Mouse (Mus musculus) regulatory T cell (primary cell): Measurements from ENCODE around the gene Pitpnb.

ENCODE experiments used
- in situ Hi-C: fragments of 300-600 bp; cut with MboI, MseI; formaldehyde crosslinking; loops from one replicate; pipeline ENCODE4 v1.15.1; 2025; ENCODE audit warnings: high pct_unique_total_duplicates

The Pitpnb gene

DNA sequence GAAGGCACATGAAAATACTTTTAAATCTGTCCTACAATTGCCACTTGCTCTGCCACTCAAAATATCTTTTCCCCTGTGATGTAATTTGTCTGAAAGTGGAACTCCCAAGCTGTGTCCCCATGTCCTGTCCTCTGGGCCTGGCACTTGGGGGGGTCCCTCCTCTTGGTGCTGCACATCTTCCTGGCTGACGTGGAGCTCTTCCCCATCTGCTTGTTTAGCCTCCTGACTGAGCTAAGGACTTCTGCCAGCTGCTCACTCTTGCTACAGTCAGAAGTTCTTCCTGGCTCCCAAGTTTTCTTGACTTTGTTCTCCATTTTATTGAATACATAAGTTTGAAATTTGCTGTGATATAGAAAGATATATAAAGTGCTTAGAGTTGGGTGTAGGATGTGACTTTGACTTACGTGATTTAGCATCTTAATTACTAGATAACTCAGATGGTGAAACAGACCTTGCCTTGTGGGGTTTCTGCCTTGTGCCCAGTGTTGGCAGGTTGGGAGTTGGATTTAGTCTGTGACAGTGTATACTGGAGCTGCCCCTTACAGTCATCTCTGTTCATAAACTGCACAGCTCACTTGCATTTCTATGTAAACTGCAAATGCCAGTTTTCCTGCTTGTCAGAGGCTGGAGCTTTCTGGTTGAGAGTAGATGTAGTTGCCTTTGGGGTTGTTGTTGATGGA lies 14.3 kb downstream of the Pitpnb start:
- in situ Hi-C loops = no loop called here

DNA sequence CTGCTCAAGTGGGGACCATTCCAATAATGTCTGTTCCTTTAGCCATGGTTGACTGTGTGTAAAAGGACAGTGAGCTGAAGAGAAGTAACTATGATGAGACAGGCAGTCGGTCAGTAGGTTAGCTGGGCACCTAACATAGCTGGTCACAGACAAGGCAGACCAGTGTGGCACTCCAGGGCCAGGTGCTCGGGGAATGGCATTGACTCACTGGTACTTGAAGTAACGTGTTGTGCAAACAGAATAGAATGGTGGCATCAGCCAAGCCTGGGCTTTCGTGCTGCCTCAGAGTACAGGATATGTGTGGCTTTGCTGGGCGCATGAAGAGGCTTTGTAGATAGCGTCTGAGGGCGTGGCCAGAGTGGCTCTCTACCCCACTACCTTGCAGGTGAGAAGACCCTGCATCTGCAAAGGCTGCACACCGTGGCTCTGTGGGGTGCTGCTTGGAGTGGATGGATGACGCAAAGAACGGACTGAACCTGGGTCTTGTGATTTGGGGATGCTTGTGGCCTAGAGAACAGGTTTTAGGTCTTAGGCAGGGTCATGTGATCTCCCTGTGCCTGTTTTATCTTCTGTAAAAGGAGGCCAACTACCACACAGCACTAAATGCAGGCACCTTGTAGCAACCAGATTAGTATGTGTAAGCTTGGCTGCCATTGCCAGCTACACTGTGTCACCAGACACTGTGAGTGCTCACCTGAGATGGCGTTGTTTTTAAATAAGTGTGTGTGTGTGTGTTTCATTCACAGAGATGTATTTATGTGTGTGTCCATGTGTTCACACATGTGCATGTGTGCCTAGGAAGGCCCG lies 26.5 kb downstream of the Pitpnb start:
- in situ Hi-C loops = no loop called here

DNA sequence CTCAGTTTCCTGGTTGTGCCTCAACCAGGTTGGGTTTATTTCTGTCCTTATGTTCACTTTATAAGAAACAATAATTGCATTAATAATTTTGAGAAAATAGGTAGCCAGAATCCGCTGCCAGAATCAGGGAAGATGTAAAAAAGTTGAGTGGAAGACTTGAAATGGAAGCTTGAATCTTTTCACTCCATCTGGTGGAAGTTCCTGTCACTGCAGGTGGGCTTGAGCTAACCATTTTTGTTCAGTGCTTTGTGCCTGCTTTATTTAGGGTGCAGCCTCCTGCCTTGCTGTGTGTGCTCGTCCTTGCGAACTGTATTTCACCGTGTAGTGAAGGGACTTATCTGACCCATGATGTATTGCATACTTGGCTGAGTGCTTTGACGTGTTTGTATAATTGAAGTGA lies 30.0 kb downstream of the Pitpnb start:
- in situ Hi-C loops = no loop called here

DNA sequence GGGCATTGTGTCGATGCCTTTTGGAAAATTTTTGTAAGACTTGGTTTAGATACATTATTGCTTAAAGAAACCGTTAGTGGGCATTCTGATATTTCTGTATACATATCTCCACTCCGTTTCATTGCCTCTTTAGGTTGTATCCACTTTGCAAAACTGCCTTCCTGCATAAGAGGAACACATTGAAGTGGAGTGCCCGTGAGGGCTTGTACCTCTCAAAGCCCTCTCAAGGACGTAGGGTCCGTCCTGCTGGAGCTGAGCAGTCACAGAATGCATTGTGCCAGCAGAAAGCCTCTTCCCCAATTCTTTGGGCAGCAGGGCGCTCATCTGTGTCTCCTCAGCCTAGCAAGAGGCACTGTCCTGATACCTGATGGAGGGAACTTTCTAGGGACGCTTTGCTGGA lies 30.5 kb downstream of the Pitpnb start:
- in situ Hi-C loops = no loop called here

DNA sequence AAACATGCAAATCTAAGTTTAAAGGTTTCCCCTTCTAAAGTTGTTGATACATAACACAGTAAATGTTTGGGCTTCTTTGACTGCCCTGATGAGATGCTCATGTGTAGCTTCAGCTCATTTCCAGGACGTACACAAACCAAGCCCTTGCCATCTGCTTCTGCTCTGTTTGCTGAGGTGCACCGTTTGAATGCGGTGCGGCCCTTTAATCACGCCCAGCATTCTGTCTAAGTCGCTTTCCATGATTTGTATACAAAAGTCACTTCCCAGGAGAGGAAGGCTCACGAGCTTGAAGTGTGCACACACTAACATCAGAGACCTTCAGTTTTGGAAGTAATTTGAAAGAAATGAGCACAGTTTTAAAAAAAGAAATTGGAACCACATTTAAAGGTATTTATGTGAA lies 31.3 kb downstream of the Pitpnb start:
- in situ Hi-C loops = no loop called here

DNA sequence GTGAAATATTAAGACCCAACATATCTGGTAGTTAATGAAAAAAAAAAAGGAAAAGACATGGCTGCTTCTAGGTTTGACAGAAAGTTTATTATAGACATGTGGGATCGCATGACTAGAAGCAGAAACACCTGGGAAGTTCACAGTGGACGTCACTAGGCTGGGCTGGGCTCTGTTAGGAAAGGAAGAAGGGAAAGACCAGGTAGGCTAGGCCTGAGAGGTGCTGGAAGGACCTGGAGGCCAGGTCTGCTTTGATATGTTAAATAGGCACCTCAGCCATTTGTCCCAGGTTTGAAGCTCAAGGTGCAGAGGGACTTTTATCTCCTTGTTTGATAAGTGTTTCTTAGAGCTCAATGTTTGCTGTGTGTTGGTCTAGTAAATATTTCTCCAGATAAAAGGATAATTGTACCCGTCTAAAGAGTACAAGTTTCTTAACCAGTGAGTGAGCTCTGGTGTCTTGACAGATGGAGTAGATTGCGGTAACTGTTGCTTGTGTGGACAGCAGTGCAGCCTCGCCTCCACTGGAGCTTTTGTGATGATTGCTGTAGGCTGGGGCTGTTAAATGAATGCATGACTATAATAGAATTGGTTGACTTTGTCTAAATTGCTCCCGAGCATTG lies 33.0 kb downstream of the Pitpnb start:
- in situ Hi-C loops = no loop called here

DNA sequence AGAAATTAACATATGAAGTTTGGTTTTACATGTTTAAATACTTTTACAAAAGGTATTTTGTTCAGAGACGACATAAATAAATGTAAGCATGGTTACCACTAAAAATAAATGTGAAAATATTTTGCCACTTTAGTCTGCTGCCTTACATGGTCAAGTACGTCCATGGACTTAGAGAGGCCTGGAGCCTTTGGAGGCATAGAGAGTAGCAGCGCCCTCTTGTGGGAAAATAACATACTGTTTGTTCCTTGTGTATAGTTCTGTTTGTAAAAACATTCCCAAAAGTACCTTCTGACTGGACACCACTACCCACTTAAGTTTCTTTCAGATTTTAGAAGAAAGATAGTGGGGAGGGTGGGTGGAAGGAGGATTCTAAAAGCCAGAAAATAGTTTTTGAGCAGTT lies 34.0 kb downstream of the Pitpnb start:
- in situ Hi-C loops = no loop called here

DNA sequence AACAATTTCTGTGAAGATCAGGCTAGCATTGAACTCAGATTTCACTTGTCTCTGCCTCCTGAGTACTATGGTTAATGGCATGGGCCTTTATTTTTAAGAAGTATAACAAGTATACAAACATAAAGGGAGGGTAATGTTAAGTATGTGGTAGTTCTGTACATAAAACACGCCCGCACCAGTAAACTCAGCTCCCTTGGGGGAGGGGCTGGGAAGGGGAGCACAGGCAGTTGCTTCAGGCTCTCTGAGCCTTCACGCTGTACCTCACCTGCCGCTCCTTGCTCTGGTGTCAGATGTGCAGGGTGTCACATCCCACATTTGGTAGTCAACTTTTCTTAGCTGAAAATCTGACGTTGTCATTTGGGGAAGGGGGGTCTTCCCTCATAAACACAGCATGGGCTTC lies 35.6 kb downstream of the Pitpnb start:
- in situ Hi-C loops = no loop called here

DNA sequence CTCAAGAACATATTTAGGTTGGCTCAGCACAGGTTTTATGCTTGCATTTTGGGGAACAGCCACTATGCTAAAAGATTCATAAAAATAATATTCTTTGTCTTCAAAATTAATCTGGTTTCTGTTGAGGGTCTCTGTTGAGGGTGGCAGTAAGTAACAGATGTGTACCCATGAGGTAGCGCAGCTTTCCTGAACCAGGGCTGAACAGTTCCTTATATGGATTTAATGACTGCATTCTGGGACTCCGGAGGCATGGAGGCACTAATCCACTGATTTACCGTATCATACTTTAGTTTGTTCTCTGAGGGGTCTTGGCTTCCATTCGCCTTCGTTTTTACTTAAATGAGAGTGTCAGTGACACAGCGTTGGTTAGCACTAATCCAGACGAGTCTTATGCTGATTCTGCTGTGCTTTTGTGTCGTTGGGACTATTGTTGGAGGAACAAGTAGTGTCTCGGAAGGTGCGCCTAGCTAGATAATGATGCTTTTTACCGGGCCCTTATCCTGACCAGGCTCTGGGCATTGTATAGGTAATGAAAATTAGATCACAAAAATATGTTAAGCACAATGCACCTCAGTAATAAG lies 37.5 kb downstream of the Pitpnb start:
- in situ Hi-C loops = no loop called here

DNA sequence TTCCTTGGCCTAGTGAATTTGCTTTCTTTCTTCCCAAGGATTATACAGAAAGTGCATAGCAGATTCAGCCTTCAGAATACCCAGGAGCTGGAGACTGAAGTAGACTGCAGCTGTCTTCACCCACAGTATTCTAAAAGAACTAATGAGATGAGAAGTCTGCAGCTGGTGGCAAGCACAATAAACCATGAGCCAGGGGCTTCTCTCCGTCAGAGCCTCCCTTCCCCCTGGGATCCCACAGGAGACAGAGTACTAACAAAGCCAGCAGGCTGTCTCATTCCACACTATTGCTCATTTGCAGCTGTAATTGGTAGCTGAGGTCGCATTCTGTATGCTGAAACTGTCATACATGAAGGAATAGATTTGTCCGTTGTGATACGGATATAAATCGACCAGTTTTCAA lies 38.0 kb downstream of the Pitpnb start:
- in situ Hi-C loops = no loop called here

DNA sequence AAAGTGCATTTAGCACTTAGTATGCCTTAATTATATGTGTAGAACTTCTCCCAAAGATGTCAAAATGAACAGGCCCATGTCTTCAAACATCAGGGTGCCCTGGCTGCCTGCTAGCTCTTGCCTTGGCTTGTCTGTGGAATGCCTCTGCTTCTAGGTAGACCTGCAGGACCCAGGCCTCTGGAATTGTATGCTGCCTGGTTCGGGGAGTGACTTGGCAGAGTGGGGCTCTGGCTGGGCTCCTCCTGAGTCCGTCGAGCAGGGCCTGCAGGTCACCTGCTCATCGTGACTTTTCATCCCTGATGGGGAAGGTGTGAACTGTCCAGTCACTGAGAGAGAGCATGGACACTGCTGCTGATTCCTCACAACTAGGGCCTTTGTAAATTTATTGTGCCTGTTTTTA lies 45.1 kb downstream of the Pitpnb start:
- in situ Hi-C loops = no loop called here

DNA sequence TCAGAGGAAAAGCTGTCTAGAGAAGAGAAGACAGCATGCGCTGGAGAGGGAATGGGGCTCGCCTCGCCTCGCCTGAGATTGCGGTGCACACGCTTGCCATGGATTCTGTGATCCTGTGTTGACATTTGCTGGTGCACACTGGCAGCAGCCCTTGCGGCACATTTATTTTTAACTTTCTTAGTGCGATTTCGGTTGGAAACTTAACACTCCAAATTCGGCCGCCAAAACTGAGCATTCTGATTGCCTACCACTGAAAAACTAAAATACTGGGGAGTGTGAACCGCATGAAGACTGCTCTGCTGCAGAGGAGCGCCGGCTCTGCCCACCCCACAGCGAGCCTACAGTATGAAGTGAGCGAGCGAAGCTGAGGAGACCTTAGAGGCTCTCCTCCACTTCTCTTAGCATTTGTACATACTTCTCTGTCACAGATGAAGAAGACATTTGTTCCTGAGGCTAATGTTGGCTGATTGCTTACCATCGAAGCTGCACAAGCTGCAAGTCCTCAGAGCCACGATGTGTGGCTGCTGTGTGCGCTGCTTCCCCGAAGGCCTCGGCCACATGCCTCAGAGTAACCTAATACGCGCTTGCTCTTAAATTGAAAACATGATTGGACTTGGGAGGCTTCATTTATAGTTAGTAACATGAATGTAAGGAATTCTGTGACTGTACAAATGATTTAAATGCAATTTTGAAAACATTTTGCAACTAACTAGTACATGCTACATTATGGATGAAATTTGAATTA lies 45.9 kb downstream of the Pitpnb start:
- in situ Hi-C loops = no loop called here

DNA sequence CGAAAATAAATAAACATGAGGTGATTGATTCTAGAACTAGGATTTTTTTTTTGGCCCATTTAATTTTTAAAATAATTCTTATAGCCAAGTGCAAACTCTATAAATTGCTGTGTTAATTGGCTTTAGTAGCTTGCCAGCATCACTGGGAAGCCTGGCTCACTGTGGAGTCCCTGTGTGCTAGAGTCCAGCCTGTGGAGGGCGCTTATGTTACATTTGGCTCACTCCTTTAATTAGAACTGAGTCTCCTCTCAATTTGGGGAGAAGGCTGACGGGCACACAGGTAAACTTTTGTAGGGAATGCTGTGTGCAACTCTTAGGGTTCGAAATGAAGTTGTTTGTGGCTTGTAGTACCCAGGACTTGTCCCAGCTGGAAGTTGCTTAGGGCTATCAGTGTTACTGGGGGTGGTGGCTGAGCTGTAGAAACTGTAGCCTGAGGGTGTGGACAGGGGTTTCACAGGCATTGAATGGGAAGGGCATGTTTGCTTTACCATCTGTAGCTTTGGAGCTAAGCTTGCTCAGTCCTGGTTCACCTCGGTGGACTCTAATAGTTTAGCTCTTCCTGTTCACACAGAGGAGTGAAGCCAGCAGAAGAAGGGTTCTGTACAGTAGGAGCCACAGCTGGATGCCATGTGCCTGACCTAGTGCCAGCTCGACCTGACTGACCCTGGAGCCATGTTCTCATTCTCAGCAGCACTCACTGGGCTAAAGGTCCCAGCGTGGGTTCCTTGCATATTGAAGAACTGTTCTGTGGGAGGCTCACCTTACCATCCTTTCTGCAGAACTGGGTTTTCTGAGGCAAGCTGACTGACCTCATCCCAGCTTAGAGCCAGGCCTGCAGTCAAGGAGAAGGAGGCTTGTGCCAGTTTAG lies 47.8 kb downstream of the Pitpnb start:
- in situ Hi-C loops = no loop called here

DNA sequence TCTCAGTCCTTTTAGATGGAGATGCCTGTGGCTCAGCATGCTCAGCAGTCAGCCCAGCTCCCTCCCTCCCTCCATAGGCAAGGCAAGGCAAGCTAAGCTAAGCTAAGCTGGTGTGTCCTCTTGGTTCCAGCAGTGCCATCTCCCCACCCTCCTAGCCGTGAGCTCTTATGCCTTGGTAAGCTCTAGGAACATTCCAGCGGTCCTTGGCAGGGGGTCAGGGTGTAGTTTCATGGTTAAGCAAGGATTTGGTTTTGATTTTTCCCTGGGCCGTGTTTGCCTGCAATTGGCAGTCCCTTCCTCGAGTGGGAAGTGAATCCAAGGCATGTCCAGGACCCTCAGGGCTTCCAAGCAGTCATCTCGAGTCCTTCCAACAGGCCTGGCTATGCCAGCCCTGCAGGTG lies 52.8 kb downstream of the Pitpnb start:
- in situ Hi-C loops = no loop called here

DNA sequence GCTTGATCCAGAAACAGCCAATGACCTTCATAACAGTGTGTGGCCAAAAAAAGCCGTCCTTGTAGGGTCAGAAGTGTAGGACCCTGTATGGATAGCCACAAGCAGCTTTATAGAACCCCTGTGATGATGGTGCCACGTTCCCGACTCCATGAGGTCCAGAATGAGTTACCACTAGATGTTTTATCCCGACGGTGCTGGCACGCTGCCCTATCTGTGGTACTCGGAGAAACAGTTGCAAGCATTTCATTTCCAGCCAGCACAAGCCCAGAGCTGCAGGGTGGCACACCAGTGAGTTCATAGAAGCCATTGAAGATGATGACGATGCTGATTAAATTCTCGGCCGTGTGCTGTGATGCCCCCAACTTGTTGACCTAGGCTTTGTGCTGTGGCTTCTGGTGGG lies 60.3 kb downstream of the Pitpnb start:
- in situ Hi-C loops = no loop called here

DNA sequence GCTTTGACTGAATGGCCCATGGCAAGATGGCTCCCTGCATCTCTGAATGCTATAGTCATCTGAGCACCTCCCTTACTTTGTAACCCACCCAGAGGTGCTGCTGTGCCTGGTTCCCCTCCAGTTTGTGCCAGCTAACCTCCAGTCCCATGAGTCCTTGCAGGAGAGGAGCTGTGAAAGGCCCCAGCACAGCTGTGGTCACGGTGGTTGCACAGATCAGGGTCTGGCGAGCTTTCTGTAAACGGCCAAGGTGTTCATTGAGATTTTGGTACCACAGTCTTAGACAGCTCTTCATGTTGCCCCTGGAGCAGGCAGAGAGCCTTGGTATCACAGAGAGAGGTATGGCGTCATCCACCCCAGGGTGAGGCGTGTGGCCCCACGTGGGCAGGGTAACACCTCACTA lies 60.9 kb downstream of the Pitpnb start:
- in situ Hi-C loops = no loop called here

DNA sequence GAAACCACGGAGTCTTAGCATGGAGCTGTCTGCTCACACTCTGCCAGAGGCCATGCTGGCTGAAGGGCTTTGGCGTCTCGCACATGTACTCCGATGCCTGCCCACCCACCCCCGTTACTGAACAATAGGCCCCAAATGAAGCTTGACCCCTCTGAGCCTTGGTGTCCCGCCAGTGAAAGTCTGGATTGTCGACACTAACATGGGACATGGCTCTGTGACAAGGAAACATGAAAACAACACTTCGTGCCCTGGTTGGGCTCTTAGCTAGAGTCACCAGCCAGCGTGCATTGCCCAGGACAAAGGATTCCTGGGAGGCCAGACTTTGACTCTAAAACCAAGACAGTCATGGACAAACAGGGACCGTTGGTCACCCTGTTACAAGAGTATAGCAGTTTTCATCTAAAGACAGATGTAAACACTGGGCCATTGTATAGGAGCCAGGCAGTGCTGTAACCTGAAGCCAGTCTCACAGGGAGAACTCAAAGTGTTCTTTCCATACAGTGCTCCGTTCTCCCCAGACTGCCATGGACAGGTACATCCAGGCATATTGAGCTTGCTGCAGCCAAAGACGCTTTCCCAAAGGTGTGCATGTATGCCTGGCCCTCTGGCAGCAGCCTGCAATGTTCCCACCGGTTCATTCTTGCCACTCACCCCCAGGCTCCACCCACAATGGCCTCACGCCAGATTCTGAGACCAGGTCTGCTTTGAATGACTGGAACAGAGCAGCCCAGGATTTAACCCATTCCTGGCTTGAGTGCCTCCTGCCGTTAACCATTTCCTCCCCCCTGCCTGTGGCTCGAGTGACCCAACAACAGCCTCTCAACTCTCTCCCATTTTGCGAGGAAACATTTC lies 63.0 kb downstream of the Pitpnb start:
- in situ Hi-C loops = no loop called here

DNA sequence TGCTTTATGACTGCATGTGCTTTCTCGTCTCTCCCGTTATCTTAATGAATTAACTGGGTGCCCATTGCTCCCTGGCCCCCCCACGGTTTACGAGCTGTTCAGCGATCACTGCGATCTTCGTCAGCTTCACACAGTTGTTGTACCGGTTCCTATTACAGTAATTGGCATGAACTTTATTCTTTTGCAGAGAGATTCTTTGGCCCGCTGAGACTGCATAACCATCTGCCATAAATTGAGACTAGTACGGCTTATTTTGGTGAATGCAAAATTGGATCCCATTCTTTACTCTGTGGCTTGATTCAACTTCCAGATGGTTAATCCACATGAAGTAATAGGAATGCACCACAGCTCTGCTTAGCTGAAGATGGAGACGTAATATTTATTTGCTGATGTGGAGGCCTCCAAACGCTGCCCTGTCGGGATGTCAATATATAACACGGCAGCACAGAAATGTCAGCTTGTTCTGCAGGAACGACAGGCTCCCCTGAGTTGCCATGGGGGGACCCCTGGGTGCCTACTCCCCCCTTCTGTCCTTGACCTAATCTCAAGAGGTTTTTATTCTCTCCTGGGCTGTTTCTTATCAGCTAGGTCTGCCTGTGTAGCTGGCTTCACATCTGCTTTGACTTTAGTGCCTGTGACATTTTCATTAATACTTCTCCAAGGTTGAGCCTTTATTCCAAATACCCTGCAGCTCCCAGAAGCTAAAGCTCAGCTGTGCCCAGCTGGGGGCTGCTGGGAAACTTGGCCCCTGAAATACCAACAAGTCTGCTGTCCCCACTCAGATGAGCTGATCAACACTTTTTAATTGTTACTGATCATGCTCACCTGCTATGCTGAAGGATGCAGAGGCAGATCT lies 63.9 kb downstream of the Pitpnb start:
- in situ Hi-C loops = no loop called here

DNA sequence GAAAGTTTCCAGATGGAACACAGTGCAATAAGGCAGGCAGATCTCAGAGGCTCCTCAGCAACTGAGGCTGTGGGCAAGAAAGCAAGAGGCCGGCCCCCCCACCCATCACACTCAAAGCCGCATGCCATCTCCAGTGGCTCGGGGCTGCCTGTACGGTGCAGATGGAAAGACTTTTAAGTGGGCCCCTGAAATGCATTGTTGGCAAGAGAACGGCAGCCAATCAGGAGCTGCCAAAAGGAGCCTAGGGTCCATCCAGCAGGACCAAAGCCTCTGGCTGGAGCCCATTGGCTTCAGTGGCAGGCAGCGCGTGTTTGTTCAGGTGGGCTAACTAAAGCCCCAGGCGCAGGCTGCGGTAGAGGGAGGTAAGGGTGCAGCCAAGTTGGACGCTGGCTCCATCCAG lies 65.2 kb downstream of the Pitpnb start:
- in situ Hi-C loops = no loop called here
